In genomic region chr8:44373987-44374386, GRCm38 (mm10) we compare ENCODE assay signal across 19 mouse cellular contexts.
A peak's percentile ranks its signal among the peaks of the same experiment; 100 is the strongest.
DNase-seq lines count a peak whose midpoint lies in the region; ATAC-seq lines count a peak whose summit lies in the region.
"Had no signal": no experiment of that assay in that cellular context is flagged by ENCODE, and none has a peak within 500 bp of the region (broad histone marks: within the 10 kb centered on the region; RNA-seq: fewer than 3 reads in every experiment).

No protein-coding gene starts in this region.

- 56% methylated on average over 6 of the region's 6 CpGs for WGBS in heart, embryonic 10.5 days
- WGBS in midbrain, embryonic 12.5 days, result 31% methylated on average over 6 of the region's 6 CpGs
- 51% methylated on average over 6 of the region's 6 CpGs for WGBS in midbrain, embryonic 10.5 days

- no peak overlapping the region for H3K27ac ChIP-seq in heart, embryonic 10.5 days
- H3K27ac ChIP-seq in midbrain, embryonic 12.5 days (replicated peaks), result no peak overlapping the region
- no peak overlapping the region for H3K27ac ChIP-seq in midbrain, embryonic 10.5 days (replicated peaks)
- H3K27ac ChIP-seq: embryonic facial prominence, embryonic 15.5 days; heart, adult 2 months; hindbrain, embryonic 13.5 days; limb, embryonic 12.5 days; macrophage had no signal

- no peaks in the 10 kb centered on the region for H3K4me1 ChIP-seq in heart, embryonic 10.5 days
- H3K4me1 ChIP-seq in midbrain, embryonic 12.5 days, result no peaks in the 10 kb centered on the region
- H3K4me1 ChIP-seq in midbrain, embryonic 10.5 days, result no peaks in the 10 kb centered on the region
- H3K4me1 ChIP-seq: embryonic facial prominence, embryonic 15.5 days; hindbrain, embryonic 13.5 days; limb, embryonic 12.5 days had no signal

- H3K36me3 ChIP-seq in heart, embryonic 10.5 days, result no peaks in the 10 kb centered on the region
- H3K36me3 ChIP-seq in midbrain, embryonic 12.5 days, result no peaks in the 10 kb centered on the region
- no peaks in the 10 kb centered on the region for H3K36me3 ChIP-seq in midbrain, embryonic 10.5 days
- H3K36me3 ChIP-seq: embryonic facial prominence, embryonic 15.5 days; hindbrain, embryonic 13.5 days; limb, embryonic 12.5 days had no signal

- DNase-seq in heart, adult 11 months, result peak; percentile 92
- DNase-seq in heart, embryonic 10.5 days (ENCODE audit: low spot score), result no peak
- DNase-seq in midbrain, embryonic 10.5 days (ENCODE audit: low spot score), result no peak
- peak; percentile 40 for DNase-seq in heart, adult 8-10 months (ENCODE audit: low spot score)
- peak; percentile 1 for DNase-seq in heart, postnatal 25 days (ENCODE audit: low spot score)
- DNase-seq in thymus, postnatal 25 days, result no peak
- DNase-seq in cerebellum, postnatal 25 days, result no peak
- DNase-seq: cerebellum, adult 11 months; kidney, postnatal 25 days; liver, postnatal 0 days had no signal

- H3K9me3 ChIP-seq in heart, embryonic 10.5 days, result no peaks in the 10 kb centered on the region
- H3K9me3 ChIP-seq in midbrain, embryonic 12.5 days, result no peaks in the 10 kb centered on the region
- no peaks in the 10 kb centered on the region for H3K9me3 ChIP-seq in midbrain, embryonic 10.5 days (replicated peaks)
- H3K9me3 ChIP-seq: embryonic facial prominence, embryonic 15.5 days; hindbrain, embryonic 13.5 days; limb, embryonic 12.5 days had no signal

- no peak overlapping the region for H3K9ac ChIP-seq in midbrain, embryonic 12.5 days (replicated peaks)
- H3K9ac ChIP-seq: embryonic facial prominence, embryonic 15.5 days; hindbrain, embryonic 13.5 days; limb, embryonic 12.5 days; liver, postnatal 0 days had no signal

- intact Hi-C loops in heart, postnatal 25 days (cut with DNase I), result no loop called here

- no peak overlapping the region for H3K4me2 ChIP-seq in midbrain, embryonic 12.5 days (replicated peaks)
- H3K4me2 ChIP-seq: embryonic facial prominence, embryonic 15.5 days; hindbrain, embryonic 13.5 days; limb, embryonic 12.5 days had no signal

- H3K27me3 ChIP-seq in heart, embryonic 10.5 days (ENCODE audit: insufficient read depth, poor library complexity, severe bottlenecking), result no peaks in the 10 kb centered on the region
- H3K27me3 ChIP-seq in midbrain, embryonic 12.5 days, result no peaks in the 10 kb centered on the region
- no peaks in the 10 kb centered on the region for H3K27me3 ChIP-seq in midbrain, embryonic 10.5 days (ENCODE audit: low read depth, poor library complexity, severe bottlenecking)
- H3K27me3 ChIP-seq: embryonic facial prominence, embryonic 15.5 days; hindbrain, embryonic 13.5 days; limb, embryonic 12.5 days had no signal

- H3K4me3 ChIP-seq in heart, embryonic 10.5 days, result no peak overlapping the region
- no peak overlapping the region for H3K4me3 ChIP-seq in midbrain, embryonic 12.5 days
- no peak overlapping the region for H3K4me3 ChIP-seq in midbrain, embryonic 10.5 days
- H3K4me3 ChIP-seq: embryonic facial prominence, embryonic 15.5 days; heart, adult 2 months; hindbrain, embryonic 13.5 days; limb, embryonic 12.5 days; myocyte had no signal

- ATAC-seq in midbrain, embryonic 12.5 days (ENCODE audit: low FRiP score, low read depth), result peak; percentile 63
- ATAC-seq: CD4-positive, CD25-positive, alpha-beta regulatory T cell, adult 4 months; intestine, embryonic 16.5 days; liver, postnatal 0 days had no signal

Comparison
In these comparisons a context has a peak if more than half of its experiments do, and no peak if none do; other contexts are left out.
1. DNase-seq: peak in heart, adult 11 months (single experiment), heart, adult 8-10 months (single experiment) and heart, postnatal 25 days (single experiment); none in heart, embryonic 10.5 days (single experiment), midbrain, embryonic 10.5 days (single experiment), thymus, postnatal 25 days (single experiment) and cerebellum, postnatal 25 days (0 of 2).